Mouse (Mus musculus) granulocyte monocyte progenitor cell, adult 5-6 weeks (primary cell): ENCODE results near the gene Camta1. TPM values are rescaled to one million over a fixed set of nuclear protein-coding genes. Genes with fewer than 3 reads are reported as not detected.

Source experiments
- ATAC-seq: replicated peaks from 2 replicates; pipeline ENCODE4 v1.8.0; 2016; ENCODE audit warnings: mild to moderate bottlenecking, moderate TSS enrichment, inconsistent platforms; ENCODE audit not compliant: poor library complexity, severe bottlenecking
- total RNA-seq, 2 experiments: library from RNA; stranded (forward) in 1 of 2; stranded (reverse) in 1 of 2; fragments of 200-712, 200-1000 nt in 1 of 2; fragments of >200 nt in 1 of 2; fragmentation: Nextera tagmentation in 1 of 2; gene quantifications; 2 replicates each; pipeline ENCODE4 v1.2.3; 2014 to 2017

Gene Camta1
- total RNA-seq, 2 experiments from 2014 or later, result 31.9 to 35.5 TPM

DNA sequence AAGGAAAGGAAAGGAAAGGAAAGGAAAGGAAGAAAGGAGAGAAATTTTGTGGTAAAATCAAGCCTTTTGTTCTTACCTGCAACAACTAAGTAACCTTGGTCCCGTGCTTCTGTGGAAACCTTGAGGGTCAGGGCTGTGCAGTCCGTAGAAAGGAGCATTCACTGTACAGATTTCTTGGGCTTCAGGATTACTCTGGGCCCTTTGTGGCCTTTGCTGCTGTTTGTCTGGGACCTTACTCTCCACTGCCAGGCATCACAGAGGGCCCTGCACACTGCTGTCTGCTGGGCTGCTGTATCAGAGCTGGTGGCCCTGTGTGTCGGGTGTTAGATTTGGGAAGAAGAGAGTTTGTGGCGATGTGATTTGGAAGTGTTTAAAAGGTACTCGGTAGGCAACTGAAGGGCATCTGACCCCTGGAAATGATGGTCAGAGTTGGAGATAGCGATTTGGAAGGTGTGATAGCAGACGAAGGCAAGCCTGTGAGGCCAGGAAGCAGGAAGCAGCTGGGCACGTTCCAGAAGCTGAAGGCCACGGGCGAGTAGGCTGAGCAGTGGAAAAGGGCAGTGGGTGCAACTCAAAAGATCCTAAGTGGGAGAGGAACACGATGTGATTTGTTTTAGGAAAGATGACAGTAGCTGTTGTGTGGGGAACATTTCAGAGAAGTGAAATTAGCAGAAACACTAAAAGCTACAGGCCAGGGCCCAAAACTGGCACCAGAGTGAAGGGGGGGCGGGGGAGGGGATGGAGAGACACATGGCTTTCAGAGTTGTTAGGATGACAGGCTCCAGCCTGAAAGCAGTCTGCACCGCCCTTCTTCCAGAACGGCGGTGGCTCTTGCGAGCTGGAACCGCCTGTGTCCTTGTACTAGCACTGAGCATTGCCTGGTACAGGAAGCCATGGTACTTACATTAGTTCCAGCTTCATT is 992.1 kb downstream of the Camta1 start:
- no peak for ATAC-seq

DNA sequence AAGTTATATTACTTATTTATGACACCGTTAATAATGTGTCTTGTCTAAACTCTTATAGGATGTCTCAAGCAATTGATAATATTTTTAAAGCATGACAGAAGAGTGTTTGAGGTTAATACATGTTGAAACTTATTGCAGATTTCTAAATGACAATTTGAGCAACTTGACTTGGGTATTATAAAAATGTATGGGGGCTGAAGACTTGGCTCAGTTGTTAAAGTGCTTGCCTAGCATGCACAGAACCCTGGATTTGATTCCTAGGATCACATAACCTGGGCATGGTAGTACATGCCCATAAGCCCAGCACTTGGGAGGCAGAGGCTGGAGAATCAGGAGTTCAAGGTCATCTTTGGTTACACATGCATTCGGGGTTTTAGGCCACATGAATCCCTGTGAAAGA is 992.8 kb downstream of the Camta1 start:
- no peak for ATAC-seq

DNA sequence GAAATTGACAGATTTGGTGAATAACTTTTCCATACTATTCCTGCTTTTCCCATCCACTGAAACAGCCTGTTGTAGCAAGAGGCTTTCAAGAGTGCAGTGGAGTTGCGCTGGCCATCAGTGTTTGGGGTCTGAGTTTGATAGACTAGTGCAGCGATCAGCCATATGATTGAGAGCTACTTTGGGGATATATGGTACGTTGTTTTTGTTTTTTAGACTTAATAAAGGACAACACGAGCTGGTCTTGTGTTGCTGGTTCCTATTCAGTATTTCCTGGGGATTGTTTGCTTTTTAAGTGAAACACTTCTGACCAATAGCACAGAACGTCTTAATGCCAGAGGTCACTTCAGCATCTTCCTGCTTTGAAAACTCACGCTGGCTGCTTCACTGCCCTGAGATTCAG is 993.5 kb downstream of the Camta1 start:
- no peak for ATAC-seq

Other genes with a start within 250 kb of the Camta1 start
- 73.5 and 77.5 TPM in 2 replicates for gene Dnajc11, start 71.8 kb upstream of the Camta1 start, total RNA-seq (2014; fragmentation: Nextera tagmentation)
- 57.8 and 71.2 TPM in 2 replicates for gene Dnajc11, start 71.8 kb upstream of the Camta1 start, total RNA-seq (2017)
- 10.4 and 14.0 TPM in 2 replicates for gene Thap3, start 127.1 kb upstream of the Camta1 start, total RNA-seq (2014; fragmentation: Nextera tagmentation)
- gene Thap3, start 127.1 kb upstream of the Camta1 start, total RNA-seq (2017), result 4.9 and 10.8 TPM in 2 replicates
- 1.4 and 5.7 TPM in 2 replicates for gene Phf13, start 134.4 kb upstream of the Camta1 start, total RNA-seq (2014; fragmentation: Nextera tagmentation)
- gene Phf13, start 134.4 kb upstream of the Camta1 start, total RNA-seq (2017), result 2.1 and 2.4 TPM in 2 replicates
- gene Klhl21, start 146.9 kb upstream of the Camta1 start, total RNA-seq (2014; fragmentation: Nextera tagmentation), result 9.8 and 11.6 TPM in 2 replicates
- gene Klhl21, start 146.9 kb upstream of the Camta1 start, total RNA-seq (2017), result 4.3 and 6.3 TPM in 2 replicates
- 9.2 and 15.7 TPM in 2 replicates for gene Zbtb48, start 165.8 kb upstream of the Camta1 start, total RNA-seq (2014; fragmentation: Nextera tagmentation)
- gene Zbtb48, start 165.8 kb upstream of the Camta1 start, total RNA-seq (2017), result 5.2 and 10.3 TPM in 2 replicates
- 1.6 and 3.2 TPM in 2 replicates for gene Tas1r1, start 176.7 kb upstream of the Camta1 start, total RNA-seq (2014; fragmentation: Nextera tagmentation)
- 1.0 and 2.6 TPM in 2 replicates for gene Tas1r1, start 176.7 kb upstream of the Camta1 start, total RNA-seq (2017)
- 33.7 and 36.5 TPM in 2 replicates for gene Nol9, start 177.4 kb upstream of the Camta1 start, total RNA-seq (2014; fragmentation: Nextera tagmentation)
- 30.7 and 40.0 TPM in 2 replicates for gene Nol9, start 177.4 kb upstream of the Camta1 start, total RNA-seq (2017)
- gene Plekhg5, start 210.6 kb upstream of the Camta1 start, total RNA-seq (2014; fragmentation: Nextera tagmentation), result 0.34 and 7.6 TPM in 2 replicates
- gene Plekhg5, start 210.6 kb upstream of the Camta1 start, total RNA-seq (2017), result 1.8 and 2.2 TPM in 2 replicates